Mouse (Mus musculus) thymus, adult 2 months (tissue): ENCODE measurements at regions not wholly inside any gene's neighbourhood (a gene's known extent, or its start where the extent isn't known, plus 50 kb on each side); places are given as distances from the start of the nearest gene placed in this dataset.

Source experiments
- CTCF ChIP-seq: fragments of 200-500 bp; IDR thresholded peaks from 2 replicates; pipeline ENCODE4 v1.5.1; 2012; ENCODE audit warnings: mild to moderate bottlenecking, control low read depth, low read length, moderate library complexity, borderline replicate concordance; ENCODE audit not compliant: control insufficient read depth, poor library complexity, insufficient read depth; ENCODE audit errors: extremely low read depth
- POLR2A ChIP-seq: fragments of 200-500 bp; IDR thresholded peaks from 2 replicates; pipeline ENCODE4 v1.6.1; 2012; ENCODE audit warnings: mild to moderate bottlenecking, low read length, control low read depth, moderate library complexity; ENCODE audit not compliant: control insufficient read depth, poor library complexity, insufficient read depth; ENCODE audit errors: extremely low read depth

GRCm38 (mm10) chr15:5660819-5661218 is 416.8 kb upstream of the Ptger4 start:
- TF ChIP-seq POLR2A (no peak), CTCF (no peak)
